Mouse (Mus musculus): ENCODE data around the gene Dnah3. TPM values are rescaled to one million over a fixed set of nuclear protein-coding genes. Genes with fewer than 3 reads are reported as not detected.

Gene Dnah3
- polyA plus RNA-seq, 1 experiment: not detected

DNA sequence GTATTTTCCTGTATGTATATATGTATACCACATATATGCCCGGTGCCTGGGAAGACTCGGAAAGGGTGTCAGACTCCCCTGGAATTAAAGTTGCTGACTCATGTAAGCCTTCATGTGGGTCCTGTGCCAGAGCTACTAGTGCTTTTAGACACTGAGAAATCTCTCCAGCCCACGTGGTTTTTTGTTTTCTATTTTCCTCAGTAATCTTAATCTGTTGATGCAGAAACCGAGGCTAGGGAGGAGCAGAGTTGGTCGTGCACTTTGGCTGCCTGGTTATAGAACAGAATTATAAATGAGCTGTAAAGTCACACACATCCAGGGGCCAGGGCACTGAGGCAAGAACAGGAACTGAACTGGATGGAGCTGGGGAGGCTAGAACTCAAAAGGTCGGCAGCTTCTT, 135.1 kb downstream of the Dnah3 start:
- Histone ChIP-seq H3K27me3 (ENCODE audit: control insufficient read depth, insufficient read depth, low read length) (no peaks in the 10 kb centered on the region), H3K4me1 (ENCODE audit: control insufficient read depth, insufficient read depth, insufficient read length) (no peaks in the 10 kb centered on the region), H3K36me3 (ENCODE audit: control insufficient read depth, insufficient read depth, low read length) (no peaks in the 10 kb centered on the region), H3K27ac (ENCODE audit: insufficient read depth, low read length) (no peak overlapping the region), H3K4me3 (ENCODE audit: extremely low read depth, insufficient read depth, insufficient read length) (no peak overlapping the region)
- no peak for DNase-seq (ENCODE audit: low read depth in 1 of 2, low spot score in 2 of 2)
- TF ChIP-seq CTCF (IDR thresholded peaks at IDR 0.05; ENCODE audit: extremely low read depth, insufficient read depth, insufficient read length, insufficient replicate concordance) (no peak), POLR2A (IDR thresholded peaks at IDR 0.05; ENCODE audit: low read depth, low read length) (no peak)
- 69% methylated on average over 6 of the region's 6 CpGs for WGBS

DNA sequence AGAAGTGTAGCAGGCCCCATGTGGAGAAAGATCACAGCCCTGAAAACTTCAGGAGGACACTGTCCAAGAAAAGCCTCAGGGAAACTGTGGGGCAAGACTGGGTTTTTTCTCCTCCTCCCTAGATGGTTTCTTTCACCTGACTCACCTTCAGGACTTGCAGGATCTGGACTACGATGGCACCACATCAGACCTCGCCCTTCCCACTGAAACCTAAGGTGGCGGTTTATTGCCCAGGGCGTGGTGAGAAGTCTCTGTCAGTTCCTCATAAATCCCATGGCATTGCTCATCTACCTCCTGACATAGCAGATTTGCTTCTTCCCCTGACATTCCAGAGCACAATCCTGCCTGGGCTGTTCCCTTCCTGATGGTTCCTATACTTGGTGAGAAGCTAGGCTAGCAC, 135.6 kb downstream of the Dnah3 start:
- Histone ChIP-seq H3K36me3 (ENCODE audit: control insufficient read depth, insufficient read depth, low read length) (no peaks in the 10 kb centered on the region), H3K4me3 (ENCODE audit: extremely low read depth, insufficient read depth, insufficient read length) (no peak overlapping the region), H3K4me1 (ENCODE audit: control insufficient read depth, insufficient read depth, insufficient read length) (no peaks in the 10 kb centered on the region), H3K27me3 (ENCODE audit: control insufficient read depth, insufficient read depth, low read length) (no peaks in the 10 kb centered on the region), H3K27ac (ENCODE audit: insufficient read depth, low read length) (no peak overlapping the region)
- no peak for DNase-seq (ENCODE audit: low read depth in 1 of 2, low spot score in 2 of 2)
- 89% methylated on average over 4 of the region's 4 CpGs for WGBS
- no peak for TF ChIP-seq CTCF (IDR thresholded peaks at IDR 0.05; ENCODE audit: extremely low read depth, insufficient read depth, insufficient read length, insufficient replicate concordance)
- no peak for TF ChIP-seq POLR2A (IDR thresholded peaks at IDR 0.05; ENCODE audit: low read depth, low read length)

DNA sequence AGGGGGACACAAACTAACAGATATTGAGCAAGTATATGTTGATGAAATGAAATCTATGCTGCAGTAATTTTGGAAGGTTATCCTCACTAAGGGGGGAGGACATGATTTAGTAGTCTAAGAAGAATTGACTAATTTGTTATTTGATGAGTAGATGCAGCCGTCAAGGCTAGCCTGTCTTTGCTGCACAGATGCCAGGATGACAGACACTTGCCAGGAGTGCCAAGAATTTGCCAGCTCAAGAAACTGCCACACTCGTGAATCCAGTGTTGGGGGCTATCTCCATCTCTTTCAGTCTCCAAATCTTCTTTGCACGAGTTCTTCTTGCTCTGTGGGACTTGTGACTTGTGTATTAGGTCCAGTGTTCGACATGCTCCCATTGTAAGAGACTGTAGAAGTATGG, 136.0 kb downstream of the Dnah3 start:
- Histone ChIP-seq H3K4me1 (ENCODE audit: control insufficient read depth, insufficient read depth, insufficient read length) (no peaks in the 10 kb centered on the region), H3K27ac (ENCODE audit: insufficient read depth, low read length) (no peak overlapping the region), H3K4me3 (ENCODE audit: extremely low read depth, insufficient read depth, insufficient read length) (no peak overlapping the region), H3K36me3 (ENCODE audit: control insufficient read depth, insufficient read depth, low read length) (no peaks in the 10 kb centered on the region), H3K27me3 (ENCODE audit: control insufficient read depth, insufficient read depth, low read length) (no peaks in the 10 kb centered on the region)
- DNase-seq (ENCODE audit: low read depth in 1 of 2, low spot score in 2 of 2): no peak
- WGBS: 66% methylated on average over 4 of the region's 4 CpGs
- no peak for TF ChIP-seq CTCF (IDR thresholded peaks at IDR 0.05; ENCODE audit: extremely low read depth, insufficient read depth, insufficient read length, insufficient replicate concordance)
- no peak for TF ChIP-seq POLR2A (IDR thresholded peaks at IDR 0.05; ENCODE audit: low read depth, low read length)

- no peak overlapping the region for H3K27ac ChIP-seq (ENCODE audit: insufficient read depth, low read length)
- no peaks in the 10 kb centered on the region for H3K36me3 ChIP-seq (ENCODE audit: control insufficient read depth, insufficient read depth, low read length)
- DNase-seq (ENCODE audit: low read depth in 1 of 2, low spot score in 2 of 2): no peak
- no peaks in the 10 kb centered on the region for H3K27me3 ChIP-seq (ENCODE audit: control insufficient read depth, insufficient read depth, low read length)
- H3K4me3 ChIP-seq (ENCODE audit: extremely low read depth, insufficient read depth, insufficient read length): no peak overlapping the region
- TF ChIP-seq POLR2A (IDR thresholded peaks at IDR 0.05; ENCODE audit: low read depth, low read length): no peak
- TF ChIP-seq CTCF (IDR thresholded peaks at IDR 0.05; ENCODE audit: extremely low read depth, insufficient read depth, insufficient read length, insufficient replicate concordance): no peak
- no peaks in the 10 kb centered on the region for H3K4me1 ChIP-seq (ENCODE audit: control insufficient read depth, insufficient read depth, insufficient read length)
Measured at GRCm38 (mm10) chr7:119957421-119957820, 137.7 kb downstream of the Dnah3 start.

GRCm38 (mm10) chr7:119954047-119954446, 141.0 kb downstream of the Dnah3 start:
- no peak for DNase-seq (ENCODE audit: low read depth in 1 of 2, low spot score in 2 of 2)
- H3K27ac ChIP-seq (ENCODE audit: insufficient read depth, low read length): no peak overlapping the region
- H3K4me3 ChIP-seq (ENCODE audit: extremely low read depth, insufficient read depth, insufficient read length): no peak overlapping the region
- H3K4me1 ChIP-seq (ENCODE audit: control insufficient read depth, insufficient read depth, insufficient read length): no peaks in the 10 kb centered on the region
- no peaks in the 10 kb centered on the region for H3K27me3 ChIP-seq (ENCODE audit: control insufficient read depth, insufficient read depth, low read length)
- WGBS: 84% methylated on average over 1 of the region's 1 CpGs
- no peaks in the 10 kb centered on the region for H3K36me3 ChIP-seq (ENCODE audit: control insufficient read depth, insufficient read depth, low read length)
- TF ChIP-seq CTCF (IDR thresholded peaks at IDR 0.05; ENCODE audit: extremely low read depth, insufficient read depth, insufficient read length, insufficient replicate concordance): no peak
- no peak for TF ChIP-seq POLR2A (IDR thresholded peaks at IDR 0.05; ENCODE audit: low read depth, low read length)

DNA sequence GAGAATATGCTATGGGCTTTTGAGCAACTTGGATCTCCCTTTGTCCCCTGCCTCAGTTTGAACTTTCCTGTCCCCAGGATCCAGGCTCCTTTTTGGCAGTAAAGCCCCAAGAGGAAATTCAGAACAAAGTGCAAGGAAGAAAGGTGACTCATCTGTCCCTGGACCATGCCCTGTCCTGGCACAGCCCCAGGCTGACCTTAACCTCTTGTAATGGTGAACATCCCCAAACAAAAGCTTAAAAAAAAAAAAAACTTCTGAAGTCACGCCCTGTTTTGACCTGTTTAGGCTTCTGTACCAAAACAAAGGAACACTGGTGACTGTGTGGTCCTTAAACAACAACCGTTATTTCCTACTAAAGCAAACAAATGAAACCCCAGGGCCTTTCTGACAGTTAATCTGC, 153.5 kb downstream of the Dnah3 start:
- no peak for DNase-seq (ENCODE audit: low read depth in 1 of 2, low spot score in 2 of 2)
- Histone ChIP-seq H3K4me1 (ENCODE audit: control insufficient read depth, insufficient read depth, insufficient read length) (no peaks in the 10 kb centered on the region), H3K27ac (ENCODE audit: insufficient read depth, low read length) (no peak overlapping the region), H3K27me3 (ENCODE audit: control insufficient read depth, insufficient read depth, low read length) (no peaks in the 10 kb centered on the region), H3K4me3 (ENCODE audit: extremely low read depth, insufficient read depth, insufficient read length) (no peak overlapping the region), H3K36me3 (ENCODE audit: control insufficient read depth, insufficient read depth, low read length) (no peaks in the 10 kb centered on the region)
- 53% methylated on average over 2 of the region's 2 CpGs for WGBS
- TF ChIP-seq CTCF (IDR thresholded peaks at IDR 0.05; ENCODE audit: extremely low read depth, insufficient read depth, insufficient read length, insufficient replicate concordance) (no peak), POLR2A (IDR thresholded peaks at IDR 0.05; ENCODE audit: low read depth, low read length) (no peak)

GRCm38 (mm10) chr7:119937036-119937435, 158.0 kb downstream of the Dnah3 start:
- no peak overlapping the region for H3K27ac ChIP-seq (ENCODE audit: insufficient read depth, low read length)
- H3K36me3 ChIP-seq (ENCODE audit: control insufficient read depth, insufficient read depth, low read length): no peaks in the 10 kb centered on the region
- no peaks in the 10 kb centered on the region for H3K27me3 ChIP-seq (ENCODE audit: control insufficient read depth, insufficient read depth, low read length)
- no peaks in the 10 kb centered on the region for H3K4me1 ChIP-seq (ENCODE audit: control insufficient read depth, insufficient read depth, insufficient read length)
- no peak for TF ChIP-seq CTCF (IDR thresholded peaks at IDR 0.05; ENCODE audit: extremely low read depth, insufficient read depth, insufficient read length, insufficient replicate concordance)
- no peak for TF ChIP-seq POLR2A (IDR thresholded peaks at IDR 0.05; ENCODE audit: low read depth, low read length)
- 70% methylated on average over 5 of the region's 5 CpGs for WGBS
- H3K4me3 ChIP-seq (ENCODE audit: extremely low read depth, insufficient read depth, insufficient read length): no peak overlapping the region
- DNase-seq (ENCODE audit: low read depth in 1 of 2, low spot score in 2 of 2): no peak

Data from spleen, adult 2 months (tissue).